24 mouse cellular contexts compared by ENCODE assay signal in genomic region chr8:87260305-87260704, GRCm38 (mm10).
DNase-seq lines count a peak whose midpoint lies in the region; ATAC-seq and TF ChIP-seq lines count a peak whose summit lies in the region.
"Had no signal": no experiment of that assay in that cellular context is flagged by ENCODE, and none has a peak within 500 bp of the region (broad histone marks: within the 10 kb centered on the region; RNA-seq: fewer than 3 reads in every experiment).

No protein-coding gene starts in this region.

- H3K27ac ChIP-seq in midbrain, postnatal 0 days (ENCODE audit: low read depth, low read length) = no peak overlapping the region
- H3K27ac ChIP-seq in midbrain, embryonic 11.5 days (ENCODE audit: low read depth, low read length) = no peak overlapping the region
- H3K27ac ChIP-seq: embryonic facial prominence, embryonic 15.5 days; forebrain, embryonic 10.5 days; heart, adult 2 months; heart, embryonic 15.5 days; hindbrain, embryonic 14.5 days had no signal

- TF ChIP-seq CTCF in midbrain, postnatal 0 days (IDR thresholded peaks at IDR 0.05) = no peak

- no peak overlapping the region for H3K9ac ChIP-seq in midbrain, postnatal 0 days (replicated peaks; ENCODE audit: low read length, poor library complexity, severe bottlenecking)
- no peak overlapping the region for H3K9ac ChIP-seq in midbrain, embryonic 11.5 days (ENCODE audit: low read length)
- H3K9ac ChIP-seq: embryonic facial prominence, embryonic 15.5 days; heart, embryonic 15.5 days; hindbrain, embryonic 14.5 days had no signal

- H3K36me3 ChIP-seq in midbrain, postnatal 0 days (ENCODE audit: insufficient read depth, low read length) = no peaks in the 10 kb centered on the region
- H3K36me3 ChIP-seq in midbrain, embryonic 11.5 days (ENCODE audit: control insufficient read depth, insufficient read depth, low read length) = no peaks in the 10 kb centered on the region
- H3K36me3 ChIP-seq: embryonic facial prominence, embryonic 15.5 days; forebrain, embryonic 10.5 days; heart, embryonic 15.5 days had no signal

- H3K9me3 ChIP-seq in midbrain, postnatal 0 days (ENCODE audit: low read length) = no peaks in the 10 kb centered on the region; the same call in 1 of the 2 replicates
- no peaks in the 10 kb centered on the region for H3K9me3 ChIP-seq in midbrain, embryonic 11.5 days (ENCODE audit: control insufficient read depth, low read length)
- H3K9me3 ChIP-seq: embryonic facial prominence, embryonic 15.5 days; forebrain, embryonic 10.5 days; heart, embryonic 15.5 days had no signal

- H3K4me2 ChIP-seq in midbrain, postnatal 0 days (ENCODE audit: low read depth, low read length, poor library complexity, severe bottlenecking) = no peak overlapping the region
- no peak overlapping the region for H3K4me2 ChIP-seq in midbrain, embryonic 11.5 days
- H3K4me2 ChIP-seq: embryonic facial prominence, embryonic 15.5 days; heart, embryonic 11.5 days; heart, embryonic 15.5 days; hindbrain, embryonic 14.5 days had no signal

- no peaks in the 10 kb centered on the region for H3K4me1 ChIP-seq in midbrain, postnatal 0 days (ENCODE audit: insufficient read depth, low read length)
- H3K4me1 ChIP-seq in midbrain, embryonic 11.5 days (ENCODE audit: control insufficient read depth, insufficient read depth, low read length) = peaks cover 6% of the 10 kb centered on the region; the same call in 1 of the 2 replicates
- H3K4me1 ChIP-seq: embryonic facial prominence, embryonic 15.5 days; heart, embryonic 15.5 days had no signal

- no peak for ATAC-seq in midbrain, postnatal 0 days (ENCODE audit: low FRiP score)
- ATAC-seq in midbrain, embryonic 11.5 days (ENCODE audit: low FRiP score) = no peak
- no peak for ATAC-seq in granulocyte monocyte progenitor cell, adult 5-6 weeks (replicated peaks; ENCODE audit: poor library complexity, severe bottlenecking)
- ATAC-seq in megakaryocyte-erythroid progenitor cell, adult 5-6 weeks (replicated peaks; ENCODE audit: low FRiP score, low TSS enrichment, poor library complexity, severe bottlenecking) = no peak
- ATAC-seq: activated CD4-positive, CD25-positive, alpha-beta regulatory T cell, adult 4 months; forebrain, embryonic 14.5 days; intestine, embryonic 16.5 days; Patski had no signal

- peak; percentile 60 for DNase-seq in cerebellum, adult 11-12 months
- no peak for DNase-seq in cerebellum, adult 9-10 months
- DNase-seq in midbrain, postnatal 0 days (ENCODE audit: low spot score) = peak; percentile 39
- no peak for DNase-seq in midbrain, embryonic 11.5 days (ENCODE audit: low spot score, missing footprints)
- DNase-seq in cerebellum, adult 8-10 months = peak; percentile 33
- peak; percentile 39 to 56 for DNase-seq in cerebellum, postnatal 25 days
- DNase-seq: adrenal gland, adult 2 months; embryo, embryonic 11 days; gastrocnemius, postnatal 10 days; heart, adult 2 months; heart, postnatal 14 days; kidney, adult 2 months had no signal

- 88% methylated on average over 2 of the region's 2 CpGs for WGBS in midbrain, postnatal 0 days
- WGBS in midbrain, embryonic 11.5 days = 93% methylated on average over 2 of the region's 2 CpGs

- H3K27me3 ChIP-seq in midbrain, postnatal 0 days (ENCODE audit: insufficient read depth, low read length) = no peaks in the 10 kb centered on the region
- no peaks in the 10 kb centered on the region for H3K27me3 ChIP-seq in midbrain, embryonic 11.5 days (ENCODE audit: control insufficient read depth, insufficient read depth, low read length)
- H3K27me3 ChIP-seq: embryonic facial prominence, embryonic 15.5 days; heart, embryonic 15.5 days had no signal

- H3K4me3 ChIP-seq in midbrain, postnatal 0 days (ENCODE audit: low read depth, low read length) = no peak overlapping the region
- H3K4me3 ChIP-seq in midbrain, embryonic 11.5 days (ENCODE audit: low read depth, low read length) = no peak overlapping the region
- H3K4me3 ChIP-seq: embryonic facial prominence, embryonic 15.5 days; erythroblast, embryonic 14.5 days; forebrain, embryonic 10.5 days; heart, adult 2 months; heart, embryonic 15.5 days had no signal

Comparison
In these comparisons a context has a peak if more than half of its experiments do, and no peak if none do; other contexts are left out.
1. DNase-seq: peak in cerebellum, adult 11-12 months (single experiment), midbrain, postnatal 0 days (single experiment), cerebellum, adult 8-10 months (single experiment) and cerebellum, postnatal 25 days (2 of 2); none in cerebellum, adult 9-10 months (single experiment) and midbrain, embryonic 11.5 days (single experiment).